Mouse (Mus musculus) lung, postnatal 0 days (tissue): ENCODE measurements around the gene Wdr26. TPM values are rescaled to one million over a fixed set of nuclear protein-coding genes. Genes with fewer than 3 reads are reported as not detected.

Experiments used
- ATAC-seq: fragments of 200-750 bp; cut with Nextera tagmentation; 2 replicates; pipeline ENCODE4 v1.8.0; 2017; ENCODE audit warnings: moderate library complexity
- DNase-seq: peaks from one replicate; pipeline ENCODE4 v3.0.0-alpha.2; 2016; ENCODE audit warnings: low spot score
- H3K27ac ChIP-seq: fragments of 300-500 bp; sonication (generic); 2 replicates; pipeline ENCODE4 v1.5.1; 2014; ENCODE audit warnings: antibody characterized with exemption, mild to moderate bottlenecking, low read length, mixed read lengths
- H3K27me3 ChIP-seq: fragments of 300-500 bp; sonication (generic); replicated peaks from 2 replicates; pipeline ENCODE4 v1.6.1; 2014; ENCODE audit warnings: low read length, mixed read lengths; ENCODE audit not compliant: insufficient read depth
- H3K36me3 ChIP-seq: fragments of 300-500 bp; sonication (generic); 2 replicates; pipeline ENCODE4 v1.6.1; 2014; ENCODE audit warnings: low read length, mixed read lengths; ENCODE audit not compliant: insufficient read depth
- H3K4me1 ChIP-seq: fragments of 300-500 bp; sonication (generic); 2 replicates; pipeline ENCODE4 v1.6.1; 2014; ENCODE audit warnings: antibody characterized with exemption, low read depth, low read length, mixed read lengths; ENCODE audit not compliant: insufficient read depth
- H3K4me2 ChIP-seq: fragments of 300-500 bp; sonication (generic); replicated peaks from 2 replicates; pipeline ENCODE4 v1.6.1; 2014; ENCODE audit warnings: low read depth, mild to moderate bottlenecking, low read length, moderate library complexity, mixed read lengths
- H3K4me3 ChIP-seq: fragments of 300-500 bp; sonication (generic); 2 replicates; pipeline ENCODE4 v1.5.1; 2014; ENCODE audit warnings: low read depth, low read length
- H3K9ac ChIP-seq: fragments of 300-500 bp; sonication (generic); replicated peaks from 2 replicates; pipeline ENCODE4 v1.6.1; 2014; ENCODE audit warnings: low read depth, mild to moderate bottlenecking
- H3K9me3 ChIP-seq: fragments of 300-500 bp; sonication (generic); 2 replicates; pipeline ENCODE4 v1.6.1; 2016; ENCODE audit warnings: low read length, mixed read lengths
- CTCF ChIP-seq: IDR thresholded peaks from 2 replicates; pipeline ENCODE4 v1.5.1; 2016; ENCODE audit warnings: antibody characterized with exemption, mild to moderate bottlenecking
- EP300 ChIP-seq: IDR thresholded peaks from 2 replicates; pipeline ENCODE4 v1.6.1; 2016; ENCODE audit warnings: antibody characterized with exemption, mild to moderate bottlenecking, control low read depth
- WGBS: fragments of 180-500 bp; shearing (Covaris S2); extraction: QIAGEN DNeasy Blood & Tissue Kit; methylation state at CpG from one replicate; pipeline ENCODE4 v1.1.7; 2014; 5-methylcytosine and 5-hydroxymethylcytosine counted together
- polyA plus RNA-seq: library from polyadenylated mRNA; unstranded; fragments of >200 nt; fragmentation: Nextera tagmentation; extraction: Ambion mirVana; gene quantifications from 2 replicates; pipeline ENCODE4 v1.2.1, GENCODE M21; 2015

The Wdr26 gene
- polyA plus RNA-seq, 1 experiment from 2014 or later = 49.1 TPM

DNA sequence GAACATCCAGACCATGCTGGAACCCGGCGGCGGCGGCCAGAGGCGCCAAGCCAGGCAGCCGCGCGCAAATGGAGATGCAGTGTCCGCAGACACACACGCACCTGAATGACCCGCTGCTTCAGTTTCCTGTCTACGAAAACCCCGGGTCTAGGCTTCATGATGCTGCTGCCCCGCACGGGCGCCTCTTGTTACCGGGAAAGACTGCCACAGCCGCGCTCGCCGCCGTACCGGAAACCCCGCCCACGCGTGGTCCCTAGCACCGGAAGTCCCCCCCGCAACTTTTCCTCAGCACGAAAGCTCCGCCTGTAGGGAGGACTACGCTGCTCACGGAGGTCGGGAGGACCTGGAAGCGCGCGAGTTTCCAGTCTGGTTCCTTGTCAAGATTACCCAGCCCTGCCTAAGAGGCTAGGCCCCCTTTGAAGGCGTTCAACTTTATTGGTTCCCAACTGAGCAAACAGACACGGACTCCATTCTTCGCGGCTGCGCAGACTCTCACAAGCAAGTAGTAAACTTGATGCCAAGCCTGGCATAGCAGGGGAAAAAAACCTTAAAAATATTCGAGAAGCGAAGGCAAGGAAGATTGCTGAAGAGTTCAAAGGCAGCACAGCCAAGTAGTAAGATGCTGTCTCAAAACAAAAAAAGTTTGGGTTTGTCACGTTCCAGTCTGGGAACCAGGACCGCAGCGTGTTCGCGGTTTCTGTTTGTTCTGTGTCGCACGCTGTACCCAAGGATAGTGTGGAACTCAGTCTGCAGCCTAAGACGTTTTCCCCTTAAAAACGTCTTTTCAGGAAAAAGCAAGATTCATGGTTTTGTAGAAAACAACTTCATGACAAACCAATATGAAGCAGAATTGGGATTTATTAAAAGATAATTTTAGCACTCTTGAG lies 67.6 kb downstream of the Wdr26 start, which contains the start of the genes Nvl and Cnih4:
Gene Nvl, minus strand, starts transcription at position 255 of the 887 bp plus-strand sequence.
Gene Cnih4, plus strand, starts transcription at position 744 of the 887 bp plus-strand sequence.
- no peaks in the 10 kb centered on the region for H3K27me3 ChIP-seq
- DNase-seq (peak; percentile 98), ATAC-seq (peak; percentile 99)
- peak within 1 kb of the TSS; percentile 65 for H3K4me2 ChIP-seq
- no peaks in the 10 kb centered on the region for H3K9me3 ChIP-seq
- no peaks in the 10 kb centered on the region for H3K36me3 ChIP-seq
- peaks cover 12% of the 10 kb centered on the region; the same call in 1 of the 2 replicates for H3K4me1 ChIP-seq
- peak within 1 kb of the TSS; percentile 89 for H3K27ac ChIP-seq
- peak; percentile 32 for TF ChIP-seq CTCF
- TF ChIP-seq EP300 = peak; percentile 75
- 1% methylated on average over 52 of the region's 52 CpGs for WGBS
- H3K9ac ChIP-seq = peak within 1 kb of the TSS; percentile 39
- peak within 1 kb of the TSS; percentile 81 for H3K4me3 ChIP-seq

DNA sequence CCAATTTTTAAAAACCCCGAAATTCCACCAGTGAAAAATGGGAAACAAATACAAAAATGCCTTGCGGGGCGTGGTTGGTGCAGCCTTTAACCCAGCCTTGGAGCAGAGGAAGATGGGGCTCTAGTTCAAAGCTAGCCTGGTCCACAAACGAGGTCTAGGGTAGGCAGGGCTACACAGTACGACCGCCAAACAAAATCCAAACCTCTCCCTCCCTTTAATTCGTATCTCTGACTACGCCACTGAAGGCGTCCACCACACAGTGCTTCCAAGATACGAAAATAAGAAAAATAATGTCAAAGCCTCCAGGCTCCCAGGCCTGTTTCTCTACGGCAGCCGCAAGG lies 68.2 kb downstream of the Wdr26 start:
- ATAC-seq (peak; percentile 26), DNase-seq (no peak)
- under 1% methylated on average over 12 of the region's 12 CpGs for WGBS
- H3K9me3 ChIP-seq = no peaks in the 10 kb centered on the region
- H3K4me1 ChIP-seq = peaks cover 11% of the 10 kb centered on the region; the same call in 1 of the 2 replicates
- no peaks in the 10 kb centered on the region for H3K36me3 ChIP-seq
- no peaks in the 10 kb centered on the region for H3K27me3 ChIP-seq
- peak overlapping the region; percentile 81 for H3K4me3 ChIP-seq
- H3K27ac ChIP-seq = peak overlapping the region; percentile 89
- H3K4me2 ChIP-seq = peak overlapping the region; percentile 65
- peak overlapping the region; percentile 39 for H3K9ac ChIP-seq
- no peak for TF ChIP-seq EP300
- TF ChIP-seq CTCF = no peak

DNA sequence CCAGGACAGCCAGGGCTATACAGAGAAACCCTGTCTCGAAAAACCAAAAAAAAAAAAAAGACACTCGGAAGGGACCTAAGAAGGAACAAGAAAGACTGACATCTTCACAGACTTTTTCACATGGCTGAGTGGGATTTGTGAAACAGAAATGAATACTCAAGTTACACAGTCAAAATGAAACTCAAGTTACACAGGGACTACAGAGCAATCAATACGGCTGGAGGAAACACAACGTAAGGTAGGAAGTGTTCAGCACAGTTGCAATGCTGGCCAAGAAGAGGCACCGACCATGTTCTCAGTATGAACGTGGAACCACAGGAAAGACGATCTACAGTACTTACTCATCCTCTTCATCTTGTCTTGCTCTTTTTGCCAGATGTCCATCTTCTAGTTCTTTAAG lies 73.1 kb downstream of the Wdr26 start:
- ATAC-seq = no peak
- no peak overlapping the region for H3K4me2 ChIP-seq
- no peaks in the 10 kb centered on the region for H3K4me1 ChIP-seq
- no peak overlapping the region for H3K4me3 ChIP-seq
- H3K36me3 ChIP-seq = peaks cover 12% of the 10 kb centered on the region; the same call in 1 of the 2 replicates
- no peak for DNase-seq
- no peak overlapping the region for H3K9ac ChIP-seq
- no peak overlapping the region for H3K27ac ChIP-seq
- no peaks in the 10 kb centered on the region for H3K27me3 ChIP-seq
- H3K9me3 ChIP-seq = no peaks in the 10 kb centered on the region
- 92% methylated on average over 7 of the region's 7 CpGs for WGBS
- TF ChIP-seq EP300 = no peak
- TF ChIP-seq CTCF = no peak

DNA sequence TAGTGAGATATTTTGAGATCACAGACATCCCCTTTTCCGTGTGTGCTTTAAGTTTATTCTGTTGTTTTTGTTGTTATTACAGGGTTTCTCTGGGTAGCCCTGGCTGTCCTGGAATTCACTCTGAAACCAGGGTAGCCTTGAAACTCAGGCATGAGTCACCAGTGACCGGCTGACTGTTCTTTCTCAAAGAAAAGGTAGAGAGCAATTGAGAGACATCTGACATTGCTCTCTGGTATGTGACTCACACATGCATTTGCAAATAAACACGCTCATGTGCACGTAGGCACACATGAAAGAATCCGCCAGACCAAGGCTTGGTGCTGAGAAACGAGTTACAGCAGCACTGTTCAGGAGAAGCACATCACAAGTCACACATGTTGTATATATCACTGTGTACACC lies 79.9 kb downstream of the Wdr26 start:
- Histone ChIP-seq H3K27ac (no peak overlapping the region), H3K4me1 (no peaks in the 10 kb centered on the region), H3K4me3 (no peak overlapping the region), H3K27me3 (no peaks in the 10 kb centered on the region), H3K36me3 (peaks cover 28% of the 10 kb centered on the region; the same call in 1 of the 2 replicates), H3K9me3 (no peaks in the 10 kb centered on the region), H3K4me2 (no peak overlapping the region), H3K9ac (no peak overlapping the region)
- no peak for DNase-seq
- TF ChIP-seq CTCF (no peak), EP300 (no peak)
- WGBS = 89% methylated on average over 6 of the region's 6 CpGs
- ATAC-seq = no peak

DNA sequence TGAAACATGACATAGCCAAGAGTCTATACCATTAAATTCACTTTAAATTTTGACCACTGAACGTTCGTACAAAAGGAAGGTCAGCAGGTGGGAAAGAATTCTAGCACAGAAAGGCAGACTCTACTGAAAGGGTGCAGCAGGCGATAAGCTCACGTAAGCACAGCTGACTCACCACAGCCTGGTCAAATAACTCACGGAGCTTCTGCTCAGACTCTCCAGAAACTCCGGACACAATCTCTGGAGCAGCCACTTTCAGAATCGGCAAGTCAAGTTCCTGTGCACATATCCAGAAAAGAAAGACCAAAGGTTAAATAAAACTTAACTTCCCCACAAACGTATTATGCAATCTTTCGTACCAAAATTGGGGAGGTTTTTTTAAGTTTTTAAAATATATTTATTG lies 85.0 kb downstream of the Wdr26 start:
- DNase-seq (no peak), ATAC-seq (no peak)
- no peak for TF ChIP-seq EP300
- no peak for TF ChIP-seq CTCF
- 86% methylated on average over 9 of the region's 9 CpGs for WGBS
- H3K4me3 ChIP-seq = no peak overlapping the region
- H3K4me1 ChIP-seq = no peaks in the 10 kb centered on the region
- H3K9me3 ChIP-seq = no peaks in the 10 kb centered on the region
- no peaks in the 10 kb centered on the region for H3K27me3 ChIP-seq
- no peak overlapping the region for H3K9ac ChIP-seq
- no peak overlapping the region for H3K4me2 ChIP-seq
- peaks cover 30% of the 10 kb centered on the region; the same call in 1 of the 2 replicates for H3K36me3 ChIP-seq
- no peak overlapping the region for H3K27ac ChIP-seq

DNA sequence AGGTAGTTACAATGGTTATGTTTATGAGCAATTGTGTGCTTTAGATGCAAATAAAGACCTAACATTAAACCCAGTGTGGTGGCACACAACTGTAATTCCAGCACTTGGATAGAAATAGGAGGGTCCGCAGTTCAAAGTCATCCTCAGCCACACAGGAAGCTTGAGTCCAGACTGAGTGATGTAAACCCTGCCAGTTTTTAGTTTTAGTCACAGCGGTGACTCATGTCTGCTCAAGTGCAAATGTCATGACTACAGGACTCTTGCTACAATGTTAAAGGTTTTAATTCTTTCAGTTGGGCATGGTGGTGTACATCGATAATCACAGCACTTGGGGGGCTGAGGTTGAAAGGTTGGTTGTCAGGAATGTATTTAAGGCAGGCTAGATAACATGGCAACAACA lies 85.9 kb downstream of the Wdr26 start:
- ATAC-seq = no peak
- H3K4me3 ChIP-seq = no peak overlapping the region
- no peaks in the 10 kb centered on the region for H3K9me3 ChIP-seq
- H3K4me1 ChIP-seq = no peaks in the 10 kb centered on the region
- H3K4me2 ChIP-seq = no peak overlapping the region
- peaks cover 31% of the 10 kb centered on the region; the same call in 1 of the 2 replicates for H3K36me3 ChIP-seq
- TF ChIP-seq CTCF (no peak), EP300 (no peak)
- H3K27me3 ChIP-seq = no peaks in the 10 kb centered on the region
- no peak for DNase-seq
- no peak overlapping the region for H3K27ac ChIP-seq
- H3K9ac ChIP-seq = no peak overlapping the region
- WGBS = 97% methylated on average over 3 of the region's 3 CpGs
